Mouse (Mus musculus): Measurements from ENCODE around the gene Tmod2.

DNA sequence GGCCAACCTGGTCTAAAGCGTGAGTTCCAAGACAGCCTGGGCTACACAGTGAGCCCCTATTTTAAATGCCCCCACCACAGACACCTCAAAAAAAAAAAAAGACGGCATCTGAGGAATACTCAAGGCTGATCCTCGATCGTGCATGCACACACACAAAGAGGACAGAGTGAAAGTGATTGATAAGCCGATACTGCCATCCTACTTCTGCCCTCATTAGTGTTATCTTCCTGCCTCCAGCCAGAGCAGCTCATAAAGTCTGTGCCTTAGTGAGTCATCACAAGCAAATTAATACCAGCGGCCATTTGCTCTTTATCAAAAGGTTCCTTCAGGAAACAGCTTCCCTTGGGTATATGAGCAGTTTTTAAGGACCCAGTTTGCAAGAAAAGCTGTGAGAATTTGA, 47.5 kb downstream of the Tmod2 start:
- TF ChIP-seq MYOD1 (IDR thresholded peaks at IDR 0.05; ENCODE audit: control insufficient read depth, insufficient read length, low read depth) (no peak), CTCF (IDR thresholded peaks at IDR 0.05; ENCODE audit: control insufficient read depth, insufficient read depth, insufficient read length) (no peak), FOSL1 (IDR thresholded peaks at IDR 0.05; ENCODE audit: insufficient read depth, low read length, poor library complexity, severe bottlenecking) (no peak), USF1 (IDR thresholded peaks at IDR 0.05; ENCODE audit: low read depth) (no peak), MAX (IDR thresholded peaks at IDR 0.05) (no peak)

All from C2C12 (cell line).